Mouse (Mus musculus) lung, adult 2 months (tissue): ENCODE measurements at regions not wholly inside any gene's neighbourhood (a gene's known extent, or its start where the extent isn't known, plus 50 kb on each side); places are given as distances from the start of the nearest gene placed in this dataset.

Experiments used
- DNase-seq: peaks from one replicate; pipeline ENCODE4 v3.0.0; 2022
- H3K4me1 ChIP-seq: fragments of 200-500 bp; 2 replicates; pipeline ENCODE4 v1.6.1; 2011; ENCODE audit warnings: low read length; ENCODE audit not compliant: control insufficient read depth, insufficient read depth
- H3K4me3 ChIP-seq: fragments of 200-500 bp; replicated peaks from 2 replicates; pipeline ENCODE3; 2011; ENCODE audit warnings: low read depth, mild to moderate bottlenecking, control low read depth, low read length; ENCODE audit errors: extremely low read depth
- CTCF ChIP-seq: fragments of 200-500 bp; IDR thresholded peaks from 2 replicates; pipeline ENCODE4 v1.5.1; 2011; ENCODE audit warnings: mild to moderate bottlenecking, low read length, control low read depth; ENCODE audit not compliant: insufficient read depth
- POLR2A ChIP-seq: fragments of 200-500 bp; IDR thresholded peaks from 2 replicates; pipeline ENCODE4 v1.6.1; 2011; ENCODE audit warnings: low read depth, mild to moderate bottlenecking, control low read depth, low read length, borderline replicate concordance; ENCODE audit errors: extremely low read depth
- WGBS: fragments of 180-500 bp; shearing (Covaris S2); methylation state at CpG from one replicate; pipeline ENCODE4 v1.1.7; 2018; 5-methylcytosine and 5-hydroxymethylcytosine counted together

- TF ChIP-seq POLR2A = no peak
- TF ChIP-seq CTCF = no peak
- H3K4me1 ChIP-seq = no peaks in the 10 kb centered on the region
Observed at GRCm38 (mm10) chr4:34259444-34259843, 209.5 kb upstream of the Spaca1 start.

GRCm38 (mm10) chr4:34260468-34260867, 210.5 kb upstream of the Spaca1 start:
- no peaks in the 10 kb centered on the region for H3K4me1 ChIP-seq
- no peak for DNase-seq
- 90% methylated on average over 4 of the region's 4 CpGs for WGBS
- no peak overlapping the region for H3K4me3 ChIP-seq
- no peak for TF ChIP-seq CTCF
- no peak for TF ChIP-seq POLR2A

More at GRCm38 (mm10) chr4:34259444-34259843, 209.5 kb upstream of the Spaca1 start:
- no peak for DNase-seq
- H3K4me3 ChIP-seq = no peak overlapping the region

GRCm38 (mm10) chr4:34261809-34262208, 211.8 kb upstream of the Spaca1 start:
- H3K4me1 ChIP-seq = no peaks in the 10 kb centered on the region
- WGBS = 72% methylated on average over 6 of the region's 6 CpGs
- TF ChIP-seq CTCF = no peak
- TF ChIP-seq POLR2A = no peak
- no peak overlapping the region for H3K4me3 ChIP-seq
- DNase-seq = no peak

DNA sequence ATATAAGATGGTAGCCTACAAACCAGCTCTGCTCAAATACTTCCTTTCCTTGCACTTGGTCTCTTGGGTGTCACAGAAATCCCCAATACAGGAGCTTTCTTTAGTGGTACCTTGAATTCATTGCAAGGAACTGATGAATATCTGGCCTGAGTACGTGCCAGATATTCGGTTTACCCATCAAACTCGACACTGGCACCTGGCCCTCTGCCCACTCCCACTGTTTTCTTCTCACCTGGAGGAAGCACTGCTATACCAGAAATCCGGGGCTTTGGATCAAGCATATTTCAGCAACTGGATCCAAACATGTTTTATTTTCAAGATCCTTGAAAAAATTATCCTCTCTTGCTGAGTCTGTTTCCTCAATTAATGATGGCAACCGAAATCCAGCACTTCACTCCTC, 214.4 kb upstream of the Spaca1 start:
- TF ChIP-seq POLR2A (no peak), CTCF (no peak)
- WGBS = 80% methylated on average over 5 of the region's 5 CpGs

DNA sequence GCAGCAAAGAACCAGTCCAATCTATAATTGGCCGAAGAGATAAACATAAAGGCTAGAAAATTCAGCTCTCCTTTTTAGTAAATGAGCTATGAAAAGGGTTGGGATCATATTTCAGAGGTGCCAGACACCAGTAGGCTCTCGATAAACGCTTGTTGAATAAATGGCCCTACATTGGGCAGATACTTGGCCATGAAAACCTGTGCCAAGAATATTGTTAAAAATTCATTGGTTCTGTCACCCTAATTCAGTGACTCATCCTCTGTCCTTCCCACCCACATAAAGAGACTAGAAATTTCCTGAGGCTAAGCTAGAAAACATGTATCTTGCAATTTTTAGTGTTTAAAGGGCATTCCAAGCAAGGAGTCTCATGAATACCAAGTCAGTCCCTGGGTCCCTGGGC, 224.3 kb upstream of the Spaca1 start:
- TF ChIP-seq POLR2A = no peak
- no peak for TF ChIP-seq CTCF
- Histone ChIP-seq H3K4me1 (no peaks in the 10 kb centered on the region), H3K4me3 (no peak overlapping the region)
- DNase-seq = no peak
- 54% methylated on average over 3 of the region's 3 CpGs for WGBS

More for the DNA sequence above, 214.4 kb upstream of the Spaca1 start:
- no peak for DNase-seq
- H3K4me1 ChIP-seq = no peaks in the 10 kb centered on the region
- H3K4me3 ChIP-seq = no peak overlapping the region

DNA sequence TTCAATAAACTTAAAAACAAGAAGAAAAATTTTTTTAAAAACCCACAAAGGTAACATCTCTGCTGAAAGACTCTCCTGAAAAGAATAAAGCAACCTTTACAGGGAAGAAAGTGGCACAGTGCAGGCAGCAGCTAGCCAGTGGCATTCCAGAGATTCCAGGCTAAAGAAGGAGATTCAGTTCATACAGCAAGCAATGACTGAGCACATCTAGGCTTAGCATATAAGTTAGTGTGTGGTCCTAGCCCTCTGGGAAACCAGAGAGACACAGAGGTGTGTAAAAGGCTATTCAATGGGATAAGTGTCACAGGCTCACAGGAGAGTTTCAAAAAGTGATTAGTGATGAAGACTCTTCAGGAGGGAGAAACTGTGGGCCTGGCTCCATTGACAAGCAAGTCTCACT, 225.4 kb upstream of the Spaca1 start:
- TF ChIP-seq CTCF (no peak), POLR2A (no peak)
- no peak for DNase-seq
- Histone ChIP-seq H3K4me1 (no peaks in the 10 kb centered on the region), H3K4me3 (no peak overlapping the region)

- TF ChIP-seq CTCF (no peak), POLR2A (no peak)
- 39% methylated on average over 4 of the region's 4 CpGs for WGBS
- no peaks in the 10 kb centered on the region for H3K4me1 ChIP-seq
- no peak overlapping the region for H3K4me3 ChIP-seq
- DNase-seq = no peak
Observed at GRCm38 (mm10) chr4:34302504-34303108, 248.1 kb upstream of the Akirin2 start.

- TF ChIP-seq POLR2A (no peak), CTCF (no peak)
- no peak overlapping the region for H3K4me3 ChIP-seq
- no peak for DNase-seq
- no peaks in the 10 kb centered on the region for H3K4me1 ChIP-seq
- WGBS = 70% methylated on average over 8 of the region's 8 CpGs
Observed at GRCm38 (mm10) chr4:34308921-34309563, 241.7 kb upstream of the Akirin2 start.

- WGBS = 36% methylated on average over 5 of the region's 5 CpGs
- TF ChIP-seq CTCF (no peak), POLR2A (no peak)
Observed at GRCm38 (mm10) chr4:34310061-34310642, 240.6 kb upstream of the Akirin2 start.

GRCm38 (mm10) chr4:34315848-34316247, 234.9 kb upstream of the Akirin2 start:
- Histone ChIP-seq H3K4me1 (no peaks in the 10 kb centered on the region; the same call in 1 of the 2 replicates), H3K4me3 (no peak overlapping the region)
- no peak for DNase-seq
- 44% methylated on average over 5 of the region's 5 CpGs for WGBS
- no peak for TF ChIP-seq POLR2A
- no peak for TF ChIP-seq CTCF

More at GRCm38 (mm10) chr4:34310061-34310642, 240.6 kb upstream of the Akirin2 start:
- Histone ChIP-seq H3K4me1 (no peaks in the 10 kb centered on the region), H3K4me3 (no peak overlapping the region)
- no peak for DNase-seq
